Mouse (Mus musculus) limb, embryonic 15.5 days (tissue): ENCODE measurements around the gene Guca2a. TPM values are rescaled to one million over a fixed set of nuclear protein-coding genes. Genes with fewer than 3 reads are reported as not detected.

ENCODE experiments used
- ATAC-seq: fragments of 200-750 bp; cut with Nextera tagmentation; 2 replicates; pipeline ENCODE4 v1.8.0; 2017; ENCODE audit warnings: low read depth, moderate TSS enrichment; ENCODE audit not compliant: insufficient number of reproducible peaks, low FRiP score, low TSS enrichment
- H3K27ac ChIP-seq: fragments of 300-500 bp; sonication (generic); 2 replicates; pipeline ENCODE4 v1.5.1; 2015; ENCODE audit warnings: moderate library complexity, mild to moderate bottlenecking, inconsistent platforms
- H3K27me3 ChIP-seq: fragments of 300-500 bp; sonication (generic); 2 replicates; pipeline ENCODE4 v1.6.1; 2015; ENCODE audit warnings: inconsistent platforms
- H3K36me3 ChIP-seq: fragments of 300-500 bp; sonication (generic); 2 replicates; pipeline ENCODE4 v1.6.1; 2015; ENCODE audit warnings: inconsistent platforms
- H3K4me1 ChIP-seq: fragments of 300-500 bp; sonication (generic); 2 replicates; pipeline ENCODE4 v1.6.1; 2015; ENCODE audit warnings: inconsistent platforms
- H3K4me2 ChIP-seq: fragments of 300-500 bp; sonication (generic); 2 replicates; pipeline ENCODE4 v1.6.1; 2015; ENCODE audit warnings: mild to moderate bottlenecking, inconsistent platforms
- H3K4me3 ChIP-seq: fragments of 300-500 bp; sonication (generic); 2 replicates; pipeline ENCODE4 v1.5.1; 2015; ENCODE audit warnings: mild to moderate bottlenecking, inconsistent platforms
- H3K9ac ChIP-seq: fragments of 300-500 bp; sonication (generic); 2 replicates; pipeline ENCODE4 v1.6.1; 2015; ENCODE audit warnings: inconsistent platforms
- H3K9me3 ChIP-seq: fragments of 300-500 bp; sonication (generic); 2 replicates; pipeline ENCODE4 v1.6.1; 2016; ENCODE audit warnings: inconsistent platforms
- WGBS: fragments of 180-500 bp; shearing (Covaris S2); methylation state at CpG from one replicate; pipeline ENCODE4 v1.1.7; 2015; 5-methylcytosine and 5-hydroxymethylcytosine counted together
- polyA plus RNA-seq: library from polyadenylated mRNA; unstranded; fragments of >200 nt; fragmentation: Nextera tagmentation; extraction: Ambion mirVana; gene quantifications from 2 replicates; pipeline ENCODE4 v1.2.1, GENCODE M21; 2015

Guca2a gene
- polyA plus RNA-seq = not detected in 2 replicates

DNA sequence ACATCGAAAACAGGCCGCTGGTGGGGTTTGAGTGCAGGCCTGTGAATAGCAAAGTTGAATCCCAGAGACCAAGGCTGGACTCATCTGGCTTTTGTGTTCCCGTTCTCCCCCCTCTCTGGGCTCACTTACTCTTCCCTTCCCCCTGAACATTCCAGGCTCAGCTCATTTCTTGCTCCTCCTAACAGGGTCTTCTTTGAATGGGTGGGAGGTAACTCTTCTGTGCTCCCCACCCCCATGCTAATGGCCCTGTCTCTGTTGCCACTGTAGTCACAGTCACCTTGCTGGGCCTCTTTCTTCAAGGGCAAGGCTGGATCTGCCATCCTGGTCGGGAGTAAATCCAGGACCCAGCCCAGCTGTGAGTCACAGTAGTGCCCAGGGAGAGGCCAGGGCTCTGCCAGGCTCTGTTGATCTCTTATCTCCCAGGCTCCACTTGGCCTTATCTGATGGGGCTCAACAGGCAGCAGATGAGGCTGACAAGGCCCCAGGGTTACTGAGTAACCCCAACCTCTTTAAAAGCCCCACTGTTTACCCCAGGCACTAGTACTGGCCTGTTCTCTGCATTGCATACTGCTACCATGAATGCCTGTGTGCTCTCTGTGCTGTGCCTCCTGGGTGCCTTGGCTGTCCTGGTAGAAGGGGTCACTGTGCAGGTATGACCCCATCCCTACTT lies at the start of gene Guca2a:
Gene Guca2a, plus strand, starts transcription at position 529 of the 670 bp plus-strand sequence.
- no peak within 1 kb of the TSS for H3K4me2 ChIP-seq
- no peak within 1 kb of the TSS for H3K4me3 ChIP-seq
- H3K27me3 ChIP-seq = no peaks in the 10 kb centered on the region
- peaks cover 12% of the 10 kb centered on the region; the same call in 1 of the 2 replicates for H3K4me1 ChIP-seq
- no peaks in the 10 kb centered on the region for H3K9me3 ChIP-seq
- no peaks in the 10 kb centered on the region for H3K36me3 ChIP-seq
- ATAC-seq = no peak
- H3K27ac ChIP-seq = no peak within 1 kb of the TSS
- no peak within 1 kb of the TSS for H3K9ac ChIP-seq
- WGBS = 67% methylated on average over 4 of the region's 4 CpGs

DNA sequence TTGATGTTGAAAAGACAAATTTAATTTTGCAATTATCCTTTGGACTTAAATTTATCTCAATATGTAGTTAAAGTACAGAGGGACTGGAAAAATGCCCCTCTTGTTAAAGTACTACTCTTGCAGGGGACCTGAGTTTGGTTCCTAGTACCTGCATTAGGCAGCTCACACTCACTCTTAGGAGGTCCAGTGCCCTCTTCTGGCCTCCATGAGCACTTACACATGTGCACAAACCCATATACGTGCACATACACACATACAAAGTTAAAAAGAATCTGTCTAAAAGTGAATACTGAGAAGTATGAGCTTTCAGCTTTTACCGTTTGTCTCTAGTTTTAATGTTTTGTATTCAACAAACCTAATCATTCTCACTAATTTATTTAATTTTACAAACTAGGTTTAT lies 49.5 kb upstream of the Guca2a start:
- Histone ChIP-seq H3K4me2 (no peak overlapping the region), H3K9me3 (no peaks in the 10 kb centered on the region), H3K4me1 (no peaks in the 10 kb centered on the region), H3K27me3 (no peaks in the 10 kb centered on the region), H3K27ac (no peak overlapping the region), H3K4me3 (no peak overlapping the region), H3K36me3 (peaks cover 16% of the 10 kb centered on the region), H3K9ac (no peak overlapping the region)
- WGBS = 91% methylated on average over 2 of the region's 2 CpGs
- ATAC-seq = no peak

DNA sequence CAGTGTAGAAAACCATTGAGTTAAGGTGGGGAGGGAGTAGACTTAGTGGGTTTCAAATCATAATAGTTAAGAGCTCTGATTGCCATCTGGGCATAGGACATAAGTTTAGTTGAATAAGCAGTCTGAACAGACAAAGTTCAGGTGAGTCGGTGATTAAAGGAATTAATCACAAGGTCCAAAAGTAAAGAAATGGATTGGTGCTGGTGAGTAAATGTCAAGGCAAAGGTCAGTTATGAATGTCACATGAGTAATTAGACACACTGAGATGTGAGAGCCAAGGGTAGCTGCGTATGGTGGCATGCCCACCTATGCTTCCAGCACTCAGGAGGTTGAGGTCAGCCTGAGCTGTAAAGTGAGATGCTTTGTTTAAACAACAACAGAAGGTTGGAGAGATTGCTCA lies 48.1 kb upstream of the Guca2a start:
- no peak for ATAC-seq
- H3K9me3 ChIP-seq = no peaks in the 10 kb centered on the region

DNA sequence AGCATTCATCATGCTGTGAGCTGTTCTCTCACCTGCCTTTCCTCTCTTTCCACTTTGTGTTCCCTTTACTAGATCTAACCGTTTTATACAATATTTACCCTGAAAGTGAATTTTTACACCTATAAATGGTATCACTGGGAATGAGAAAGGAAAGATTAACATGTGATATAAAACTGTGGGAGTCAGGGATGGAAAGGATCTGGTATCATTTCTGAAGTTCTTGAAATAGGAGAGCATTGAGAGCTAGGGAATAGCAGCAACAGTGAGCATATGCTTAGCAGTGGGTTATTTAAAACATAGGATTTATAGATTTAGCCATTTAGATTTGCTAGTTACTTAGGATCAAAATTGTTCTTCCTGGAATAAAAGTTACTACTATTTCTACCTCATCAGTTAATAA lies 47.5 kb upstream of the Guca2a start:
- H3K4me2 ChIP-seq = no peak overlapping the region
- no peak overlapping the region for H3K9ac ChIP-seq
- H3K27ac ChIP-seq = no peak overlapping the region
- H3K9me3 ChIP-seq = no peaks in the 10 kb centered on the region
- H3K36me3 ChIP-seq = peaks cover 16% of the 10 kb centered on the region
- no peak for ATAC-seq
- 81% methylated on average over 1 of the region's 1 CpGs for WGBS
- H3K4me1 ChIP-seq = no peaks in the 10 kb centered on the region
- H3K4me3 ChIP-seq = no peak overlapping the region
- no peaks in the 10 kb centered on the region for H3K27me3 ChIP-seq

More for the DNA sequence above, 48.1 kb upstream of the Guca2a start:
- peaks cover 16% of the 10 kb centered on the region for H3K36me3 ChIP-seq
- 88% methylated on average over 2 of the region's 2 CpGs for WGBS
- no peaks in the 10 kb centered on the region for H3K27me3 ChIP-seq
- H3K4me2 ChIP-seq = no peak overlapping the region
- H3K9ac ChIP-seq = no peak overlapping the region
- H3K4me1 ChIP-seq = no peaks in the 10 kb centered on the region
- H3K4me3 ChIP-seq = no peak overlapping the region
- H3K27ac ChIP-seq = no peak overlapping the region

DNA sequence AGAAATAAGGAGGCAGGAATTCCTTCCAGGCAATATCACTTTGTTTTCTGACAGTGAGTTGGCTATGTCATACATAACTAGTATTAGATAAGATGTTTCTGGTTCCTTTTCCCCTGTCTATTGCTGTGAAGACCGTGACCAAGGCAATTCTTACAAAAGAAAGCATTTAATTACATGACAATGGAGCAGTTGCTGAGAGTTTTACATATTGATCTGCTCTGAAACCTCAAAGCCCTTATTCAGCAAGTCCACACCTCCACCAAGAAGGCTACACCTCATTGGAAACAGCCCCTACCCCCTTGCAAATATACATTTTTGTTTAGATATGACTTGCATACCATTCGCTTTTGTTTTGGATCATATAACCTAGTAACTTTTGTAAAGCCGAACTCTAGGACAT lies 45.0 kb upstream of the Guca2a start:
- Histone ChIP-seq H3K4me1 (no peaks in the 10 kb centered on the region), H3K4me3 (no peak overlapping the region), H3K4me2 (no peak overlapping the region), H3K9ac (no peak overlapping the region), H3K27ac (no peak overlapping the region), H3K36me3 (0 out of 2 replicates have a peak, but pooled peaks cover 3% of the 10 kb centered on the region), H3K9me3 (no peaks in the 10 kb centered on the region), H3K27me3 (no peaks in the 10 kb centered on the region)
- WGBS = 83% methylated on average over 3 of the region's 3 CpGs
- ATAC-seq = no peak

DNA sequence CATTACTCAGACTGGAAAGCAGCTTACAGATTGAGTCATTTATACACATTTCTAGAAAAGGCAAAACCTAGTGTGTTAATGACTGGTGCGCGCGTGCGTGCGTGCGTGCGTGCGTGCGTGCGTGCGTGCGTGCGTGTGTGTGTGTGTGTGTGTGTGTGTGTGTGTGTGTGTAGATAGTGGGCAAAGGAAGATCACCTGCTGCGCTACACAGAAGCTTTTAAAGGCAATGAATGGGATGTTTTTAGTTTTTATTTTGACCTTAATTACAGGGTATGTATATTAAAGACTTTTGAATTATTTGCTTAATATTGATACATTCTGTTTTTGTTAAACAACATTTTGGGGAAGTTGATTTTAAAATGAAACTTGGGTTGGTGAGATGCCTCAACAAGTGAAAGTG lies 43.2 kb upstream of the Guca2a start:
- Histone ChIP-seq H3K27ac (no peak overlapping the region), H3K9ac (no peak overlapping the region), H3K4me1 (no peaks in the 10 kb centered on the region), H3K27me3 (no peaks in the 10 kb centered on the region), H3K4me2 (no peak overlapping the region), H3K36me3 (no peaks in the 10 kb centered on the region), H3K4me3 (no peak overlapping the region), H3K9me3 (no peaks in the 10 kb centered on the region)
- ATAC-seq = no peak
- WGBS = 95% methylated on average over 14 of the region's 14 CpGs

DNA sequence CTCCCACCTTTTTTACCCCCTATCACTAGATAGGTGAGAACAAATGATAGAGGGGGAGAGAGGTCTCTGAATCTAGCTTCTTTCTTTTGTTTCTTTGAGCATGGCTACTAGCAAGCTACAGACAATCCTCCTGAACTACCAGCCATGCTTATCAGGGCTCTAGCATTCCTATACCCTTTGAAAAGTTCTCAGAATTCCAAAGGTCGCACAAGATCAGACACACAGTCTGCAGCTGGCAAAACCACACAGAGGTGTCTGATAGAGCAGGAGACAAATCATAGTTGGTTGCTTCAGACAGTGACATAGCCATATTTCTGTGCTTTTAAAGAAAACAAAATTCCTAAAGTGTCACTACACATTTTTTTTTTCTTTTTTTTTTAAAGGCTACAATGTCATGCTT lies 37.9 kb upstream of the Guca2a start:
- Histone ChIP-seq H3K4me3 (no peak overlapping the region), H3K36me3 (peaks cover 14% of the 10 kb centered on the region; the same call in 1 of the 2 replicates), H3K4me1 (no peaks in the 10 kb centered on the region), H3K27me3 (no peaks in the 10 kb centered on the region), H3K4me2 (no peak overlapping the region), H3K27ac (no peak overlapping the region), H3K9me3 (no peaks in the 10 kb centered on the region), H3K9ac (no peak overlapping the region)
- WGBS = 70% methylated on average over 1 of the region's 1 CpGs
- no peak for ATAC-seq

DNA sequence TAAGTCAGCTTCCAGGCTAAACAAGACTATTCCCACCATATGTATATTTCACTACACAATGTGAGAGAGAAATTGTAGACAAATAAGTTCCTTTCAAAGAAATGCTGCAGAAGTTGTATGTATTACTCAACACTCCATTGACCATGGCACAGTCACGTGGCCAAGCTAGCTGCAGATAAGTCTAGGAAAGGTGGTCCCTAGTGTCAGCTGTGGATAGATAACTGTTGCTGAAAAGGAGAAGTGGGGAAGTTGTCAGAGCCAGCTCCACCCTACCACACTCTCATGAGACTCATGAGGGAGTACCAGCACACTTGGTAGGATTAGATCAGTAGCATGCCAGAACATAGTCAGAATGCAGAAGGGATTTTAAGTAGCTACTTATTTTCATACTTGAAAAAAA lies 28.0 kb upstream of the Guca2a start:
- H3K4me1 ChIP-seq = no peaks in the 10 kb centered on the region
- no peaks in the 10 kb centered on the region for H3K9me3 ChIP-seq
- no peak overlapping the region for H3K4me3 ChIP-seq
- H3K4me2 ChIP-seq = no peak overlapping the region
- ATAC-seq = no peak
- H3K27me3 ChIP-seq = no peaks in the 10 kb centered on the region
- no peak overlapping the region for H3K27ac ChIP-seq
- no peak overlapping the region for H3K9ac ChIP-seq
- WGBS = 89% methylated on average over 1 of the region's 1 CpGs
- H3K36me3 ChIP-seq = peaks cover 16% of the 10 kb centered on the region; the same call in 1 of the 2 replicates

DNA sequence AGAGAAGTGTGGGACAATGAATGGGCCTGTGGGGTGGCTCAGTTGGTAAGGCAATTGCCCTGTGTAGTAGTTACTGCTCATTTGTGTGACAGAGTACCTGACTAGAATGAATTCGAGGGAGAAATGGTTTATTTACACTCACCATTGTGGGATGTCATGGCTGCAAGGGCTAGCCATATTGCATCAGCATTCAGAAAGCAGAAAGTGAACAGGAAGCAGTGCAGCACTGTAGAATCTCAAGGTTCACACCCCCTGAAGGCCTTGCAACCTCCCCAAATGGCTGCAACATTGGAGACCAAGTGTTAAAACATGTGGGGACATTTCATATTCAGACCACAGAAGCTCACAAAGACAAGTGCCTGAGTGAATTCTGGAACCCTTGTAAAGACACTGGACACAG lies 23.4 kb upstream of the Guca2a start:
- Histone ChIP-seq H3K9ac (no peak overlapping the region), H3K9me3 (no peaks in the 10 kb centered on the region), H3K36me3 (0 out of 2 replicates have a peak, but pooled peaks cover 6% of the 10 kb centered on the region), H3K27me3 (no peaks in the 10 kb centered on the region), H3K4me1 (no peaks in the 10 kb centered on the region), H3K27ac (no peak overlapping the region), H3K4me3 (no peak overlapping the region), H3K4me2 (no peak overlapping the region)
- 69% methylated on average over 1 of the region's 1 CpGs for WGBS
- ATAC-seq = no peak

DNA sequence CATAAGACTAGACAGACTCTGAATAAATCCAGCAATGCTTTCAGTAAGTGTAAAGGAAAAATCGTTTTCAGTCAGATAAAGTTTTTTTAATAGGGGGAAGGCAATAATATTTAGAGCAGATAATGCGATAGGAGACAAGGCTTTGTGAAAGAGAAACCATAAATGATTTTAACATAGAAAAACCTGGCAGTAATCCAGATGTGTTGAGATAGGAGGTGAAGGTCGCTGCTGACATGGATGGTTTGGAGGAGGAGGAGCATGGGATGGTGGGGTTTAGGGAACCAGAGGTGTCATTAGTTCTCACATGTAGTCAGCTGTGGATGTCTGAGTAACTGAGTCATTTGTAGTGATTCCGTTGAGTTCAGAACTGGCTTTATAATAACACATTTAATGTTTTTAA lies 22.8 kb upstream of the Guca2a start:
- Histone ChIP-seq H3K27me3 (no peaks in the 10 kb centered on the region), H3K4me3 (no peak overlapping the region), H3K4me1 (no peaks in the 10 kb centered on the region), H3K9ac (no peak overlapping the region), H3K36me3 (peaks cover 9% of the 10 kb centered on the region; the same call in 1 of the 2 replicates), H3K27ac (no peak overlapping the region), H3K4me2 (no peak overlapping the region), H3K9me3 (no peaks in the 10 kb centered on the region)
- 69% methylated on average over 4 of the region's 4 CpGs for WGBS
- ATAC-seq = no peak

DNA sequence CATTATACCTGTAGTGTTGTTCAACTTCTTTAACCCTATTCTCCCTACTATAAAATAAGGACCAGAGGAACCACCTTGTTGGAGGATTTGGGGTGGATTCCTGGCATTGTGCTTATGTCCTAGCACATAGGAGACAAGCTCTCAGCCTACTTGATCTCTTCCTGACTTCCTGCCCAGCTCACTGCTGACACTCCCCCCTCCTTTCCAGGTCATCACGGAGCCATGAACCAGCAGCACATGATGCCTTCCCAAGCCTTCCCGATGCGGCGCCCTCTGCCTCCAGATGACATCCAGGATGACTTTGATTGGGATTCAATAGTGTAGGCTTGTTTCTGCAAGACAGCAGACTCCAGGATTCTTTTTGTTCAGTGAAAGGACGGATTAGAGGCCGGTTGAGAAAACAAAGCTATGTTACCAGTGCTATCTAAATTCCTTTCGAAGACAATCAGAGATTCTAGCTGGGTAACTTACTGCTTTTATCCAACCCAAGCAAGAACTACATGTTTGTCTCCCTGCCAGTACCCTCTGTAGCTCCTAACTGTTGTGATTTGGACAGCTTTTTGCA lies 11.3 kb upstream of the Guca2a start:
- 83% methylated on average over 7 of the region's 7 CpGs for WGBS
- Histone ChIP-seq H3K27ac (no peak overlapping the region), H3K36me3 (peaks cover 65% of the 10 kb centered on the region), H3K4me3 (no peak overlapping the region), H3K4me1 (no peaks in the 10 kb centered on the region), H3K4me2 (no peak overlapping the region), H3K9me3 (no peaks in the 10 kb centered on the region), H3K9ac (no peak overlapping the region), H3K27me3 (no peaks in the 10 kb centered on the region)
- no peak for ATAC-seq

DNA sequence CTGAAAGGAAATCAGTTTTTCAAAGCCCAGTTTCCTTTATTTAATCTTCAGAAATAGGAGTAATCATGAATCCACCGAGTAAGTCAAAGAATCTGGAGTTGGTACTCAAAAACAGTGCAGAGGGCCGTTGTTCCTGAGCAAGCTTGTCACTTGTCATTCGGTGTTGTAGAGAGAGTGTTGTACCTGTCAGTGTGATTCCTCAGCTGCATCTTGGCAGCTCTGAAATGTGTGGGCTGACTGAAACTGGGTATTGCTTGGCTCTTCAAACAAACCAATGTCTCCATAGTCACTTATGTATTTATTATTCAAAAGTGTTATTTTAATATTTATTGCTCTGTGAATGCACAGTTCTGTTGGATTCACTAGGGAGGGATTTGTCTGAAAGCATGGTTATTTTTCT lies 10.6 kb upstream of the Guca2a start:
- Histone ChIP-seq H3K36me3 (peaks cover 61% of the 10 kb centered on the region), H3K27ac (no peak overlapping the region), H3K4me1 (no peaks in the 10 kb centered on the region), H3K9ac (no peak overlapping the region), H3K4me3 (no peak overlapping the region), H3K27me3 (no peaks in the 10 kb centered on the region), H3K9me3 (no peaks in the 10 kb centered on the region), H3K4me2 (no peak overlapping the region)
- ATAC-seq = no peak
- WGBS = 87% methylated on average over 3 of the region's 3 CpGs
